Mouse (Mus musculus): ENCODE measurements at regions not wholly inside any gene's neighbourhood (a gene's known extent, or its start where the extent isn't known, plus 50 kb on each side); places are given as distances from the start of the nearest gene placed in this dataset.

GRCm38 (mm10) chr8:107642241-107642640 is 54.0 kb upstream of the Psmd7 start:
- DNase-seq (ENCODE audit: low spot score in 2 of 2) = no peak
- Histone ChIP-seq H3K27ac (no peak overlapping the region), H3K4me3 (no peak overlapping the region)
- no peak for TF ChIP-seq CTCF (conservative IDR thresholded peaks at IDR 0.05)

DNA sequence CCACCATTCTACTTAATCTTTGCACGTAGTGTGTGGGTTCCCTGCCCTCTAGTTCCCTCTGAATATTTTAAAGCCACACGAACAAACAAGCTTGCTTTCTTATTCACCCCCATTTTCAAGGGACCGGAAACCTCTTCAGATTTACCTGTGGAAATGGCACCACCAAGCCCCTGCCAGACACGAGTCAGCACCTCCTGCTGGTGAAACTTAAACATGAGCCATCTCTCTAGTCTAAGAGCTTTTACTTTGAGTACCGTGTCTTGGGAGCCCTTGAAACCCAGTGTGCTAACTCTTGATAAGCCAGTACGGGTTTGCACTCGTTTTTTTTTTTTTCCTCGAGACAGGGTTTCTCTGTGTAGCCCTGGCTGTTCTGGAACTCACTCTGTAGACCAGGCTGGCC is 59.7 kb upstream of the Psmd7 start:
- DNase-seq (ENCODE audit: low spot score in 2 of 2) = no peak
- no peak for TF ChIP-seq CTCF (conservative IDR thresholded peaks at IDR 0.05)
- no peak overlapping the region for H3K4me3 ChIP-seq
- H3K27ac ChIP-seq = no peak overlapping the region

- Histone ChIP-seq H3K4me3 (no peak overlapping the region), H3K27ac (no peak overlapping the region)
- DNase-seq (ENCODE audit: low spot score in 2 of 2) = no peak
- TF ChIP-seq CTCF (conservative IDR thresholded peaks at IDR 0.05) = peak; percentile 28; the same call in 1 of the 2 replicates
Observed at GRCm38 (mm10) chr8:107650306-107650705, 62.0 kb upstream of the Psmd7 start.

DNA sequence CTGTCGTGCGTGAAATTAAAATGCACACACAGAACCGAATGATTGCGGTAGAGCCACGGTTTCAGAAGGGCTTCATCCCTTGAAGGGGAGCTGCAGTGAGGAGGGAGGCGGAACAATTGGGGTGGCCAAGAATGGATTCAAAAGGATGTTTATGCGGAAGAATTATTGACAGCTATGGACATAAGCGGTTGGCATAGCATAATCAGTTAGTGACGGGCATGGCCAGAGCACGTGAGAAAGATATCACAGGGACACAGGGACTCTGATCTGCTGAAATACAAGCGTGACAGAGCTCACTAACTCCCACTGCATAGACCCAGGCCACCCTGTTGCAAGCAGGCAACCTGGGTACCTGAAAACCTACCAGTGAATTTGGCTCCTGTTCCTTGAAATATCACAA is 63.2 kb upstream of the Psmd7 start:
- no peak overlapping the region for H3K4me3 ChIP-seq
- DNase-seq (ENCODE audit: low spot score in 2 of 2) = no peak
- TF ChIP-seq CTCF (conservative IDR thresholded peaks at IDR 0.05) = no peak
- H3K27ac ChIP-seq = no peak overlapping the region

- H3K27ac ChIP-seq = no peak overlapping the region
- H3K4me3 ChIP-seq = no peak overlapping the region
- no peak for DNase-seq (ENCODE audit: low spot score in 2 of 2)
- TF ChIP-seq CTCF (conservative IDR thresholded peaks at IDR 0.05) = no peak
Observed at GRCm38 (mm10) chr8:107652226-107652625, 64.0 kb upstream of the Psmd7 start.

DNA sequence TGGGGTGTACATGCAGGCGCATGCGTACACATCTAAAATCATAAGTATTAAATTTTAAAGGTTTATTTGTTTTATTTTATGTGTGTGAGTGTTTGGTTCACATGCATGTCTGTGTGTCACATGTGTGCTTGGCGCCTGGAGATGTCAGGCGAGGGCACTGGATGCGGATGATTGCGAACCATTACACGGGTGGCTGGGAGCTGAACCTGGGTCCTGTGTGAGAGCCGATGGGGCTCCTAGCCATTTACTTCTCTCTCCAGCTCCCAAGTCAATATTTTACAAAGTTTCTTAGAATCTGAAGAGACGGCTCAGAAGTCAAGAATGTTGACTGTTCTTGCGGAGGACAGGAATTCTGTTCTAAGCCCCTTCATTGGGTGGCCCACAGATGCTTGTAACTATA is 65.4 kb upstream of the Psmd7 start:
- TF ChIP-seq CTCF (conservative IDR thresholded peaks at IDR 0.05) = no peak
- H3K4me3 ChIP-seq = no peak overlapping the region
- H3K27ac ChIP-seq = no peak overlapping the region
- no peak for DNase-seq (ENCODE audit: low spot score in 2 of 2)

GRCm38 (mm10) chr8:107656622-107657021 is 68.4 kb upstream of the Psmd7 start:
- DNase-seq (ENCODE audit: low spot score in 2 of 2) = no peak
- H3K27ac ChIP-seq = no peak overlapping the region
- TF ChIP-seq CTCF (conservative IDR thresholded peaks at IDR 0.05) = peak; percentile 46
- no peak overlapping the region for H3K4me3 ChIP-seq

DNA sequence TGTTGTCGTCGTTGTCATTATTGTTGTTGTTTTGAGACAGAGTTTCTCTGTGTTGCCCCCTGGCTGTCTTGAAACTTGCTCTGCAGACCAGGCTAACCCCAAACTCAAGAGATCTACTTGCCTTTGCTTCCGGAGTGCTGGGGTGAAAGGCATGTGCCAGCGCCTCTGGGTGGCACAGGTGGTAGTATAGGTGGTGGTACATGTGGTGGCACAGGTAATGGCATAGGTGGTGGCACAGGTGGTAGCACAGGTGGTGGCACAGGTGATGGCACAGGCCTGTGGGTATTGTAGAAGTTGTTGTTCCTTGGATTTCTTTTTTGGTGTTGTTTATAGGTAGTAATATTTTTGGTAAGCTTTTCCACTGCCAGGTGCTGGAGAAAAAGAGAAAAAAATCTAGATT is 69.5 kb upstream of the Psmd7 start:
- H3K4me3 ChIP-seq = no peak overlapping the region

GRCm38 (mm10) chr8:107658386-107658785 is 70.1 kb upstream of the Psmd7 start:
- H3K27ac ChIP-seq = no peak overlapping the region
- no peak for DNase-seq (ENCODE audit: low spot score in 2 of 2)
- H3K4me3 ChIP-seq = no peak overlapping the region
- TF ChIP-seq CTCF (conservative IDR thresholded peaks at IDR 0.05) = no peak

More for the DNA sequence above, 69.5 kb upstream of the Psmd7 start:
- no peak for TF ChIP-seq CTCF (conservative IDR thresholded peaks at IDR 0.05)
- DNase-seq (ENCODE audit: low spot score in 2 of 2) = no peak
- H3K27ac ChIP-seq = no peak overlapping the region

DNA sequence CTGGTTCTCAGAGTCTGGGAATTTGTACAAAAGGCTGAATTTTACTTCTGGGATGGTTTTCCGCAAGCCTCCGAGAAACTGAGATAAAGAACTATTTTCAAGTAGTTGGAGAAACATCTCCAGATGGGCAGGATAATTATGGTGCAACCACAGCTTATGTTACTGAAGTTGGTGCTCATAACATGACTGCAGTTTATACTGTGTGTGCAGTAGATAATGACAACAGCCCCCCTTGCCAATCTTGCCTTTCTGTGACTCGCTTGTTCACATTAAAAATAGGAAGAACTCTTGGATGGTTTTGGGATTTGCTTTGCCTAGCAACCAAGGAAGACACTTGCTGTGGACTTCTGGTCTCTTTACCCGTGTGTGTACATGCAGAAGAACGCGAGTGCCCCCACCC is 72.4 kb upstream of the Psmd7 start:
- Histone ChIP-seq H3K27ac (no peak overlapping the region), H3K4me3 (no peak overlapping the region)
- no peak for DNase-seq (ENCODE audit: low spot score in 2 of 2)
- TF ChIP-seq CTCF (conservative IDR thresholded peaks at IDR 0.05) = no peak

GRCm38 (mm10) chr8:107669608-107670007 is 81.3 kb upstream of the Psmd7 start:
- no peak for TF ChIP-seq CTCF (conservative IDR thresholded peaks at IDR 0.05)
- Histone ChIP-seq H3K4me3 (no peak overlapping the region), H3K27ac (no peak overlapping the region)
- DNase-seq (ENCODE audit: low spot score in 2 of 2) = no peak

- no peak for TF ChIP-seq CTCF (conservative IDR thresholded peaks at IDR 0.05)
- Histone ChIP-seq H3K4me3 (no peak overlapping the region), H3K27ac (no peak overlapping the region)
- DNase-seq (ENCODE audit: low spot score in 2 of 2) = no peak
Observed at GRCm38 (mm10) chr8:107671471-107671870, 83.2 kb upstream of the Psmd7 start.

GRCm38 (mm10) chr8:107672691-107673090 is 84.4 kb upstream of the Psmd7 start:
- TF ChIP-seq CTCF (conservative IDR thresholded peaks at IDR 0.05) = no peak
- Histone ChIP-seq H3K27ac (no peak overlapping the region), H3K4me3 (no peak overlapping the region)
- no peak for DNase-seq (ENCODE audit: low spot score in 2 of 2)

- no peak for TF ChIP-seq CTCF (conservative IDR thresholded peaks at IDR 0.05)
- DNase-seq (ENCODE audit: low spot score in 2 of 2) = no peak
- no peak overlapping the region for H3K27ac ChIP-seq
- H3K4me3 ChIP-seq = no peak overlapping the region
Observed at GRCm38 (mm10) chr8:107682066-107682465, 93.8 kb upstream of the Psmd7 start.
